10 mouse cellular contexts compared by ENCODE assay signal in genomic region chr12:112874199-112874598, GRCm38 (mm10). TPM values are rescaled to one million over a fixed set of nuclear protein-coding genes. Genes with fewer than 3 reads are reported as not detected.
A peak's percentile ranks its signal among the peaks of the same experiment; 100 is the strongest.
DNase-seq lines count a peak whose midpoint lies in the region; ATAC-seq and TF ChIP-seq lines count a peak whose summit lies in the region.
"Had no signal": no experiment of that assay in that cellular context is flagged by ENCODE, and none has a peak within 500 bp of the region (broad histone marks: within the 10 kb centered on the region; RNA-seq: fewer than 3 reads in every experiment).

No protein-coding gene starts in this region.

- H3K4me2 ChIP-seq in lung, embryonic 15.5 days = peak overlapping the region; percentile 46
- peak overlapping the region; percentile 29 for H3K4me2 ChIP-seq in forebrain, embryonic 12.5 days
- peak overlapping the region; percentile 38 for H3K4me2 ChIP-seq in intestine, embryonic 14.5 days (ENCODE audit: low read length)
- H3K4me2 ChIP-seq in neural tube, embryonic 12.5 days (replicated peaks) = peak overlapping the region; percentile 48

- H3K27ac ChIP-seq in lung, embryonic 15.5 days = no peak overlapping the region
- no peak overlapping the region for H3K27ac ChIP-seq in forebrain, embryonic 12.5 days
- H3K27ac ChIP-seq in intestine, embryonic 14.5 days (ENCODE audit: low read depth) = no peak overlapping the region
- no peak overlapping the region for H3K27ac ChIP-seq in neural tube, embryonic 12.5 days
- H3K27ac ChIP-seq: layer of hippocampus, adult 2 months had no signal

- H3K27me3 ChIP-seq in lung, embryonic 15.5 days = peaks cover 87% of the 10 kb centered on the region
- H3K27me3 ChIP-seq in forebrain, embryonic 12.5 days = peaks cover 86% of the 10 kb centered on the region
- H3K27me3 ChIP-seq in intestine, embryonic 14.5 days (replicated peaks; ENCODE audit: control insufficient read depth, insufficient read depth, low read length) = peaks cover 58% of the 10 kb centered on the region
- peaks cover 69% of the 10 kb centered on the region for H3K27me3 ChIP-seq in neural tube, embryonic 12.5 days (replicated peaks)

- H3K4me1 ChIP-seq in lung, embryonic 15.5 days = peaks cover 55% of the 10 kb centered on the region
- peaks cover 15% of the 10 kb centered on the region for H3K4me1 ChIP-seq in lung, adult 2 months (ENCODE audit: control insufficient read depth, insufficient read depth, low read length)
- H3K4me1 ChIP-seq in forebrain, embryonic 12.5 days = peaks cover 24% of the 10 kb centered on the region
- H3K4me1 ChIP-seq in intestine, embryonic 14.5 days (replicated peaks; ENCODE audit: control insufficient read depth, insufficient read depth, low read length) = peaks cover 28% of the 10 kb centered on the region
- H3K4me1 ChIP-seq in neural tube, embryonic 12.5 days = peaks cover 30% of the 10 kb centered on the region

- no peak for TF ChIP-seq POLR2A in lung, adult 2 months (IDR thresholded peaks at IDR 0.05; ENCODE audit: borderline replicate concordance, extremely low read depth, low read depth, low read length)

- no peak overlapping the region for H3K9ac ChIP-seq in lung, embryonic 15.5 days
- no peak overlapping the region for H3K9ac ChIP-seq in forebrain, embryonic 12.5 days
- H3K9ac ChIP-seq in intestine, embryonic 14.5 days (ENCODE audit: low read length) = no peak overlapping the region
- H3K9ac ChIP-seq in neural tube, embryonic 12.5 days = no peak overlapping the region

- no peaks in the 10 kb centered on the region for H3K36me3 ChIP-seq in lung, embryonic 15.5 days
- H3K36me3 ChIP-seq in forebrain, embryonic 12.5 days (replicated peaks) = no peaks in the 10 kb centered on the region
- no peaks in the 10 kb centered on the region for H3K36me3 ChIP-seq in intestine, embryonic 14.5 days (ENCODE audit: control insufficient read depth, insufficient read depth, low read length)
- no peaks in the 10 kb centered on the region for H3K36me3 ChIP-seq in neural tube, embryonic 12.5 days

- WGBS in lung, embryonic 15.5 days = 15% methylated on average over 22 of the region's 22 CpGs
- 32% methylated on average over 22 of the region's 22 CpGs for WGBS in lung, adult 2 months
- 15% methylated on average over 22 of the region's 22 CpGs for WGBS in forebrain, embryonic 12.5 days
- WGBS in intestine, embryonic 14.5 days = 18% methylated on average over 22 of the region's 22 CpGs
- WGBS in neural tube, embryonic 12.5 days = 14% methylated on average over 22 of the region's 22 CpGs

- DNase-seq in lung, adult 2 months = no peak
- no peak for DNase-seq in intestine, embryonic 14.5 days (ENCODE audit: low spot score)
- DNase-seq in layer of hippocampus, adult 8-10 months (ENCODE audit: low spot score in 2 of 2) = no peak
- DNase-seq in cerebellum, adult 8-10 months = no peak
- no peak for DNase-seq in natural killer cell, adult 2 months (ENCODE audit: low spot score in 2 of 2)

- no peak for ATAC-seq in lung, embryonic 15.5 days (ENCODE audit: borderline replicate concordance, extremely low read depth, low FRiP score, low TSS enrichment)
- ATAC-seq in forebrain, embryonic 12.5 days (ENCODE audit: low FRiP score) = no peak
- no peak for ATAC-seq in intestine, embryonic 14.5 days (replicated peaks; ENCODE audit: low FRiP score, low TSS enrichment, low read depth)
- no peak for ATAC-seq in neural tube, embryonic 12.5 days (ENCODE audit: low FRiP score, low read depth)

- no peaks in the 10 kb centered on the region for H3K9me3 ChIP-seq in lung, embryonic 15.5 days
- no peaks in the 10 kb centered on the region for H3K9me3 ChIP-seq in forebrain, embryonic 12.5 days
- no peaks in the 10 kb centered on the region for H3K9me3 ChIP-seq in intestine, embryonic 14.5 days (ENCODE audit: control insufficient read depth, low read length)
- H3K9me3 ChIP-seq in neural tube, embryonic 12.5 days = no peaks in the 10 kb centered on the region

- TF ChIP-seq CTCF in lung, adult 2 months (IDR thresholded peaks at IDR 0.05; ENCODE audit: insufficient read depth, low read length) = no peak

- no peak overlapping the region for H3K4me3 ChIP-seq in lung, embryonic 15.5 days
- no peak overlapping the region for H3K4me3 ChIP-seq in lung, adult 2 months (replicated peaks; ENCODE audit: extremely low read depth, low read depth, low read length)
- 0 out of 2 replicates have a peak overlapping the region, but pooled peaks have one; percentile 2 for H3K4me3 ChIP-seq in forebrain, embryonic 12.5 days (replicated peaks)
- H3K4me3 ChIP-seq in intestine, embryonic 14.5 days (ENCODE audit: low read depth, low read length) = peak overlapping the region; percentile 14; the same call in 1 of the 2 replicates
- H3K4me3 ChIP-seq in neural tube, embryonic 12.5 days = peak overlapping the region; percentile 9; the same call in 1 of the 2 replicates
- H3K4me3 ChIP-seq: layer of hippocampus, adult 2 months; myocyte had no signal

RNA-seq across cellular contexts. Expression of gene Gpr132, which starts 6.2 kb away (rescaled TPM):
- polyA plus RNA-seq in lung, embryonic 15.5 days (2015; fragmentation: Nextera tagmentation; extraction: Ambion mirVana) = 0.13 and 0.79 TPM in 2 replicates
- 9.2 and 12.9 TPM in 2 replicates for polyA plus RNA-seq in lung, adult 2 months (2012; rRNA removed)
- polyA plus RNA-seq in forebrain, embryonic 12.5 days (2016; fragmentation: Nextera tagmentation; extraction: Ambion mirVana) = not detected in 2 replicates
- polyA plus RNA-seq in intestine, embryonic 14.5 days (2014; fragmentation: Nextera tagmentation; extraction: Ambion mirVana) = 0.42 and 0.50 TPM in 2 replicates
- polyA plus RNA-seq in neural tube, embryonic 12.5 days (2016; fragmentation: Nextera tagmentation; extraction: Ambion mirVana) = not detected in 2 replicates
- not detected for total RNA-seq in layer of hippocampus, adult 8-10 months (2022)
- total RNA-seq: layer of hippocampus, adult 2 months had no signal

RNA-seq across cellular contexts. Expression of gene Cdca4, which starts 45.0 kb away (rescaled TPM):
- 125 and 129 TPM in 2 replicates for polyA plus RNA-seq in lung, embryonic 15.5 days (2015; fragmentation: Nextera tagmentation; extraction: Ambion mirVana)
- polyA plus RNA-seq in lung, adult 2 months (2012; rRNA removed) = 17.0 and 21.4 TPM in 2 replicates
- 144 and 149 TPM in 2 replicates for polyA plus RNA-seq in forebrain, embryonic 12.5 days (2016; fragmentation: Nextera tagmentation; extraction: Ambion mirVana)
- polyA plus RNA-seq in intestine, embryonic 14.5 days (2014; fragmentation: Nextera tagmentation; extraction: Ambion mirVana) = 116 and 126 TPM in 2 replicates
- polyA plus RNA-seq in neural tube, embryonic 12.5 days (2016; fragmentation: Nextera tagmentation; extraction: Ambion mirVana) = 103 and 109 TPM in 2 replicates
- 10 to 100 TPM; 10.1 to 12.0 (median 11.1) TPM for total RNA-seq in layer of hippocampus, adult 8-10 months (2022)

RNA-seq across cellular contexts. Expression of gene Jag2, which starts 55.4 kb away (rescaled TPM):
- polyA plus RNA-seq in lung, embryonic 15.5 days (2015; fragmentation: Nextera tagmentation; extraction: Ambion mirVana) = 6.2 and 7.2 TPM in 2 replicates
- polyA plus RNA-seq in lung, adult 2 months (2012; rRNA removed) = 54.0 and 62.8 TPM in 2 replicates
- polyA plus RNA-seq in forebrain, embryonic 12.5 days (2016; fragmentation: Nextera tagmentation; extraction: Ambion mirVana) = 5.6 and 6.2 TPM in 2 replicates
- 4.1 and 4.4 TPM in 2 replicates for polyA plus RNA-seq in intestine, embryonic 14.5 days (2014; fragmentation: Nextera tagmentation; extraction: Ambion mirVana)
- 9.7 and 10.5 TPM in 2 replicates for polyA plus RNA-seq in neural tube, embryonic 12.5 days (2016; fragmentation: Nextera tagmentation; extraction: Ambion mirVana)
- 10 to 100 TPM; 47.1 to 61.1 (median 56.9) TPM for total RNA-seq in layer of hippocampus, adult 8-10 months (2022)

Comparison
In these comparisons a context has a peak if more than half of its experiments do, and no peak if none do; other contexts are left out.
1. H3K4me3 ChIP-seq: peak in forebrain, embryonic 12.5 days (single experiment), intestine, embryonic 14.5 days (single experiment) and neural tube, embryonic 12.5 days (single experiment); none in lung, embryonic 15.5 days (single experiment) and lung, adult 2 months (single experiment).
2. Peak in every context shown above with its lines, with median percentiles within 50 percentile points of each other: H3K4me2 ChIP-seq.